Mouse (Mus musculus) cerebellum, adult 9-10 months (tissue): ENCODE results near the gene Pla2r1.

Source experiments
- DNase-seq: peaks from one replicate; pipeline ENCODE4 v3.0.0; 2022

Gene Pla2r1

GRCm38 (mm10) chr2:60479906-60480305 lies 73.2 kb downstream of the Pla2r1 start:
- no peak for DNase-seq

- no peak for DNase-seq
These were observed 74.3 kb downstream of the Pla2r1 start for GRCm38 (mm10) chr2:60478778-60479177.

GRCm38 (mm10) chr2:60468901-60469770 lies 84.0 kb downstream of the Pla2r1 start:
- DNase-seq: no peak

GRCm38 (mm10) chr2:60452376-60452775 lies 100.7 kb downstream of the Pla2r1 start:
- no peak for DNase-seq

GRCm38 (mm10) chr2:60451119-60451773 lies 101.9 kb downstream of the Pla2r1 start:
- no peak for DNase-seq

- no peak for DNase-seq
These were observed 103.4 kb downstream of the Pla2r1 start for GRCm38 (mm10) chr2:60449732-60450131.

- DNase-seq: no peak
These were observed 108.2 kb downstream of the Pla2r1 start for GRCm38 (mm10) chr2:60444711-60445509.

- DNase-seq: no peak
These were observed 109.8 kb downstream of the Pla2r1 start for GRCm38 (mm10) chr2:60443279-60443678.

- DNase-seq: no peak
These were observed 111.2 kb downstream of the Pla2r1 start for GRCm38 (mm10) chr2:60441875-60442274.

GRCm38 (mm10) chr2:60436802-60437201 lies 116.3 kb downstream of the Pla2r1 start:
- DNase-seq: no peak

GRCm38 (mm10) chr2:60430315-60431021 lies 122.6 kb downstream of the Pla2r1 start:
- no peak for DNase-seq

- DNase-seq: peak; percentile 55
These were observed 135.0 kb downstream of the Pla2r1 start for GRCm38 (mm10) chr2:60418075-60418474.

- DNase-seq: no peak
These were observed 138.8 kb downstream of the Pla2r1 start for GRCm38 (mm10) chr2:60414334-60414733.

GRCm38 (mm10) chr2:60413006-60413650 lies 140.0 kb downstream of the Pla2r1 start:
- no peak for DNase-seq

GRCm38 (mm10) chr2:60411181-60411580 lies 141.9 kb downstream of the Pla2r1 start:
- no peak for DNase-seq

- DNase-seq: no peak
These were observed 142.9 kb downstream of the Pla2r1 start for GRCm38 (mm10) chr2:60409989-60410763.

GRCm38 (mm10) chr2:60409194-60409593 lies 143.9 kb downstream of the Pla2r1 start:
- no peak for DNase-seq

GRCm38 (mm10) chr2:60407387-60407786 lies 145.7 kb downstream of the Pla2r1 start:
- no peak for DNase-seq

- no peak for DNase-seq
These were observed 147.7 kb downstream of the Pla2r1 start for GRCm38 (mm10) chr2:60405431-60405830.

- DNase-seq: no peak
These were observed 148.3 kb downstream of the Pla2r1 start for GRCm38 (mm10) chr2:60404763-60405162.

GRCm38 (mm10) chr2:60401694-60402093 lies 151.4 kb downstream of the Pla2r1 start:
- no peak for DNase-seq
